Comparison of ENCODE assay signal across 8 mouse cellular contexts in the genomic region with DNA sequence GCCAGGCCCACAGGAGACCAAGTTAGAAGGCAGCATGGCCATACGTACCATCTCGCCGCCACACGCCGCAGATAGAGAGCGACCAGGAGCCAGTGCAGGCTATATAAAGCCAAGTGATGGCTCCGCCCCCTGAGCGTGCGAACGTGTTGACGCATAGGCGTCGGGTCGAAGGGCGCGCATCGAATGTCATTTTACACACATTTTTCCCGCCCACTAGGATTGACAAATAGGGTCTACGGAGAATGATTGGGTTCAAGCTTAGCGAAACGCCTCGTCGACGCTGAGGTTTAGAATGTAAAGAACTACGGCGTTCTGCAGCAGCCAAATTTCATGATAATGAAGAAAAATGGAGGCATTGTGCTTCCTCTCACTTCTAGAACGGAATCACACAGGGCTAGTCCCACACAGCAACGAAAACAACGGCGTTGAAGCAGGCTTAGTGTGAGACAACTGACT. TPM values are rescaled to one million over a fixed set of nuclear protein-coding genes. Genes with fewer than 3 reads are reported as not detected.
A peak's percentile ranks its signal among the peaks of the same experiment; 100 is the strongest.
DNase-seq lines count a peak whose midpoint lies in the region; ATAC-seq lines count a peak whose summit lies in the region.

No protein-coding gene starts in this region.

- peak; percentile 84 for ATAC-seq in erythroid progenitor cell, adult 5-6 weeks (replicated peaks; ENCODE audit: low FRiP score, poor library complexity, severe bottlenecking)
- ATAC-seq in heart, embryonic 13.5 days (ENCODE audit: extremely low read depth, insufficient number of reproducible peaks, low FRiP score, low TSS enrichment), result peak; percentile 90
- peak; percentile 85 for ATAC-seq in liver, embryonic 12.5 days
- peak; percentile 93 for ATAC-seq in stomach, embryonic 15.5 days (ENCODE audit: insufficient read depth, low FRiP score, low read depth)

- H3K27me3 ChIP-seq in heart, embryonic 13.5 days (replicated peaks), result no peaks in the 10 kb centered on the region; the same call in 1 of the 2 replicates
- no peaks in the 10 kb centered on the region for H3K27me3 ChIP-seq in liver, embryonic 12.5 days (replicated peaks)
- H3K27me3 ChIP-seq in stomach, embryonic 15.5 days (replicated peaks), result no peaks in the 10 kb centered on the region

- under 1% methylated on average over 30 of the region's 30 CpGs for WGBS in heart, embryonic 13.5 days
- WGBS in liver, embryonic 12.5 days (ENCODE audit: insufficient replicate concordance), result under 1% methylated on average over 30 of the region's 30 CpGs
- under 1% methylated on average over 30 of the region's 30 CpGs for WGBS in stomach, embryonic 15.5 days

- H3K9ac ChIP-seq in heart, embryonic 13.5 days, result peak overlapping the region; percentile 99
- peak overlapping the region; percentile 83 for H3K9ac ChIP-seq in liver, embryonic 12.5 days
- peak overlapping the region; percentile 89 for H3K9ac ChIP-seq in stomach, embryonic 15.5 days

- H3K4me3 ChIP-seq in heart, embryonic 13.5 days, result peak overlapping the region; percentile 94
- H3K4me3 ChIP-seq in liver, embryonic 12.5 days, result peak overlapping the region; percentile 71
- H3K4me3 ChIP-seq in stomach, embryonic 15.5 days (replicated peaks), result peak overlapping the region; percentile 70

- H3K36me3 ChIP-seq in heart, embryonic 13.5 days, result peaks cover 39% of the 10 kb centered on the region
- H3K36me3 ChIP-seq in liver, embryonic 12.5 days, result peaks cover 44% of the 10 kb centered on the region
- H3K36me3 ChIP-seq in stomach, embryonic 15.5 days, result peaks cover 26% of the 10 kb centered on the region

- peak overlapping the region; percentile 88 for H3K4me2 ChIP-seq in heart, embryonic 13.5 days
- peak overlapping the region; percentile 79 for H3K4me2 ChIP-seq in liver, embryonic 12.5 days
- peak overlapping the region; percentile 74 for H3K4me2 ChIP-seq in stomach, embryonic 15.5 days

- H3K4me1 ChIP-seq in heart, embryonic 13.5 days, result peaks cover 46% of the 10 kb centered on the region
- H3K4me1 ChIP-seq in liver, embryonic 12.5 days, result peaks cover 53% of the 10 kb centered on the region
- peaks cover 23% of the 10 kb centered on the region for H3K4me1 ChIP-seq in stomach, embryonic 15.5 days

- H3K27ac ChIP-seq in heart, embryonic 13.5 days (replicated peaks), result peak overlapping the region; percentile 93
- H3K27ac ChIP-seq in liver, embryonic 12.5 days, result peak overlapping the region; percentile 93
- H3K27ac ChIP-seq in stomach, embryonic 15.5 days, result peak overlapping the region; percentile 91

- peak; percentile 99 for DNase-seq in CD4-positive helper T cell, adult 2 months (ENCODE audit: low read depth, low spot score)
- peak; percentile 99 for DNase-seq in brain, embryonic 18.5 days (ENCODE audit: low read depth, low spot score)
- peak; percentile 99 for DNase-seq in kidney, postnatal 10 days
- DNase-seq in natural killer cell, adult 2 months (ENCODE audit: low spot score in 2 of 2), result peak; percentile 98

- no peaks in the 10 kb centered on the region for H3K9me3 ChIP-seq in heart, embryonic 13.5 days
- 0 out of 2 replicates have a peak, but pooled peaks cover 5% of the 10 kb centered on the region for H3K9me3 ChIP-seq in liver, embryonic 12.5 days (replicated peaks)
- no peaks in the 10 kb centered on the region for H3K9me3 ChIP-seq in stomach, embryonic 15.5 days

RNA-seq across cellular contexts. Expression of gene Syngr1, which starts 7.8 kb away (rescaled TPM):
- total RNA-seq in erythroid progenitor cell, adult 5-6 weeks (2015; ENCODE audit: low replicate concordance), result 19.1 and 20.1 TPM in 2 replicates
- 3.6 and 16.7 TPM in 2 replicates for total RNA-seq in erythroid progenitor cell, adult 5-6 weeks (2017; ENCODE audit: low replicate concordance)
- polyA plus RNA-seq in heart, embryonic 13.5 days (2015; fragmentation: Nextera tagmentation; extraction: Ambion mirVana), result 27.3 and 30.7 TPM in 2 replicates
- polyA plus RNA-seq in liver, embryonic 12.5 days (2016; fragmentation: Nextera tagmentation; extraction: Ambion mirVana), result 20.4 and 21.9 TPM in 2 replicates
- 32.8 and 34.7 TPM in 2 replicates for polyA plus RNA-seq in stomach, embryonic 15.5 days (2015; fragmentation: Nextera tagmentation; extraction: Ambion mirVana)

RNA-seq across cellular contexts. Expression of gene Rpl3, which starts 8.4 kb away (rescaled TPM):
- 600 and 647 TPM in 2 replicates for total RNA-seq in erythroid progenitor cell, adult 5-6 weeks (2015; ENCODE audit: low replicate concordance)
- 701 and 821 TPM in 2 replicates for total RNA-seq in erythroid progenitor cell, adult 5-6 weeks (2017; ENCODE audit: low replicate concordance)
- 603 and 677 TPM in 2 replicates for polyA plus RNA-seq in heart, embryonic 13.5 days (2015; fragmentation: Nextera tagmentation; extraction: Ambion mirVana)
- 912 and 924 TPM in 2 replicates for polyA plus RNA-seq in liver, embryonic 12.5 days (2016; fragmentation: Nextera tagmentation; extraction: Ambion mirVana)
- 883 and 1,069 TPM in 2 replicates for polyA plus RNA-seq in stomach, embryonic 15.5 days (2015; fragmentation: Nextera tagmentation; extraction: Ambion mirVana)

RNA-seq across cellular contexts. Expression of gene Tab1, which starts 49.6 kb away (rescaled TPM):
- 8.6 and 9.2 TPM in 2 replicates for total RNA-seq in erythroid progenitor cell, adult 5-6 weeks (2015; ENCODE audit: low replicate concordance)
- total RNA-seq in erythroid progenitor cell, adult 5-6 weeks (2017; ENCODE audit: low replicate concordance), result 22.5 and 26.3 TPM in 2 replicates
- polyA plus RNA-seq in heart, embryonic 13.5 days (2015; fragmentation: Nextera tagmentation; extraction: Ambion mirVana), result 29.4 and 31.1 TPM in 2 replicates
- 18.5 and 18.9 TPM in 2 replicates for polyA plus RNA-seq in liver, embryonic 12.5 days (2016; fragmentation: Nextera tagmentation; extraction: Ambion mirVana)
- 29.5 and 33.2 TPM in 2 replicates for polyA plus RNA-seq in stomach, embryonic 15.5 days (2015; fragmentation: Nextera tagmentation; extraction: Ambion mirVana)

Comparison
In these comparisons a context has a peak if more than half of its experiments do, and no peak if none do; other contexts are left out.
1. Peak in every context shown above with its lines: DNase-seq, ATAC-seq, H3K4me3 ChIP-seq and H3K27ac ChIP-seq.